In genomic region chr2:57597694-57598358, GRCm38 (mm10) we compare ENCODE assay signal across 8 mouse cellular contexts.
DNase-seq lines count a peak whose midpoint lies in the region; ATAC-seq and TF ChIP-seq lines count a peak whose summit lies in the region.
"Had no signal": no experiment of that assay in that cellular context is flagged by ENCODE, and none has a peak within 500 bp of the region (broad histone marks: within the 10 kb centered on the region; RNA-seq: fewer than 3 reads in every experiment).

No protein-coding gene starts in this region.

- no peaks in the 10 kb centered on the region for H3K36me3 ChIP-seq in hindbrain, embryonic 12.5 days
- H3K36me3 ChIP-seq in midbrain, embryonic 10.5 days: no peaks in the 10 kb centered on the region

- intact Hi-C loops in gastrocnemius, adult 2 months (cut with DNase I): no loop called here

- peak overlapping the region; percentile 70 for H3K27ac ChIP-seq in hindbrain, embryonic 12.5 days
- H3K27ac ChIP-seq in midbrain, embryonic 10.5 days (replicated peaks): peak overlapping the region; percentile 46; the same call in 1 of the 2 replicates
- no peak overlapping the region for H3K27ac ChIP-seq in gastrocnemius, adult 2 months
- H3K27ac ChIP-seq: macrophage had no signal

- TF ChIP-seq CTCF in lung, adult 2 months (IDR thresholded peaks at IDR 0.05; ENCODE audit: insufficient read depth, low read length): no peak
- TF ChIP-seq CTCF in gastrocnemius, adult 2 months (IDR thresholded peaks at IDR 0.05): no peak

- DNase-seq in MN1 (ENCODE audit: low spot score): peak; percentile 52
- DNase-seq in Muller cell, postnatal 12 days (ENCODE audit: inconsistent ontology term): peak; percentile 59
- no peak for DNase-seq in midbrain, embryonic 10.5 days (ENCODE audit: low spot score)
- no peak for DNase-seq in lung, adult 2 months
- no peak for DNase-seq in kidney, adult 11 months
- DNase-seq in gastrocnemius, adult 2 months: no peak

- no peak overlapping the region for H3K9ac ChIP-seq in hindbrain, embryonic 12.5 days

- H3K4me2 ChIP-seq in hindbrain, embryonic 12.5 days (replicated peaks): peak overlapping the region; percentile 30

- no peak for TF ChIP-seq POLR2A in lung, adult 2 months (IDR thresholded peaks at IDR 0.05; ENCODE audit: borderline replicate concordance, extremely low read depth, low read depth, low read length)

- H3K9me3 ChIP-seq in hindbrain, embryonic 12.5 days (replicated peaks): no peaks in the 10 kb centered on the region
- no peaks in the 10 kb centered on the region for H3K9me3 ChIP-seq in midbrain, embryonic 10.5 days (replicated peaks)

- peaks cover 7% of the 10 kb centered on the region; the same call in 1 of the 2 replicates for H3K4me1 ChIP-seq in hindbrain, embryonic 12.5 days
- peaks cover 9% of the 10 kb centered on the region for H3K4me1 ChIP-seq in midbrain, embryonic 10.5 days
- no peaks in the 10 kb centered on the region for H3K4me1 ChIP-seq in lung, adult 2 months (ENCODE audit: control insufficient read depth, insufficient read depth, low read length)

- WGBS in hindbrain, embryonic 12.5 days: 37% methylated on average over 9 of the region's 9 CpGs
- WGBS in midbrain, embryonic 10.5 days: 61% methylated on average over 9 of the region's 9 CpGs
- 39% methylated on average over 9 of the region's 9 CpGs for WGBS in lung, adult 2 months

- peak; percentile 93 for ATAC-seq in hindbrain, embryonic 12.5 days (ENCODE audit: low FRiP score)

- H3K4me3 ChIP-seq in hindbrain, embryonic 12.5 days: no peak overlapping the region
- no peak overlapping the region for H3K4me3 ChIP-seq in midbrain, embryonic 10.5 days
- no peak overlapping the region for H3K4me3 ChIP-seq in lung, adult 2 months (replicated peaks; ENCODE audit: extremely low read depth, low read depth, low read length)
- no peak overlapping the region for H3K4me3 ChIP-seq in gastrocnemius, adult 2 months

- H3K27me3 ChIP-seq in hindbrain, embryonic 12.5 days: no peaks in the 10 kb centered on the region
- H3K27me3 ChIP-seq in midbrain, embryonic 10.5 days (ENCODE audit: low read depth, poor library complexity, severe bottlenecking): no peaks in the 10 kb centered on the region

Comparison
In these comparisons a context has a peak if more than half of its experiments do, and no peak if none do; other contexts are left out.
1. DNase-seq: peak in MN1 (single experiment) and Muller cell, postnatal 12 days (single experiment); none in midbrain, embryonic 10.5 days (single experiment), lung, adult 2 months (single experiment), kidney, adult 11 months (single experiment) and gastrocnemius, adult 2 months (single experiment).